Mouse (Mus musculus): ENCODE measurements at regions not wholly inside any gene's neighbourhood (a gene's known extent, or its start where the extent isn't known, plus 50 kb on each side); places are given as distances from the start of the nearest gene placed in this dataset.

DNA sequence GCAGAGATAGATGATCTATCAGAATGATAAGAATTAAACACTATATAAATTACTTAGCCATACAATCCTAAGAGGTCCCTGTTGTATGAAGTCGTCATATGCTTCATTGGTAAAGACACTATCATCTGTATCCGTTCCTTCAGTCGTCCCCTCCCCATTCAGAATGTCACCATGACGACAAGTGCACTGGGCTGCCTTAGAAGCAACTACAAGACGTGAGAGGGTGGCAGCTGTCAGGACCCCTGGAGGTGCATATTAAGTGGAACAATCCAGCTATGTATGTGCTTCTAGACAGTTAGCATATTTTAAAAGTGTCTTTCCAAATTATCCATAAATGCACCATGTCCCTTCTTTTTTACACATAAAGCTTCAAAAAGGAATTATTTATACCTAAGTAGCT, 343.0 kb upstream of the 5930422O12Rik start:
- TF ChIP-seq POLR2A (IDR thresholded peaks at IDR 0.05; ENCODE audit: borderline replicate concordance, low read depth, low read length) (no peak), CTCF (IDR thresholded peaks at IDR 0.05; ENCODE audit: low read depth, low read length) (no peak)

All from bone marrow macrophage, adult 2 months (primary cell).